Mouse (Mus musculus) intestine, postnatal 0 days (tissue): ENCODE data around the gene Ccdc172. TPM values are rescaled to one million over a fixed set of nuclear protein-coding genes. Genes with fewer than 3 reads are reported as not detected.

Source experiments
- ATAC-seq: fragments of 200-750 bp; cut with Nextera tagmentation; 2 replicates; pipeline ENCODE4 v1.8.0; 2017; ENCODE audit warnings: mild to moderate bottlenecking, moderate TSS enrichment, moderate library complexity
- H3K27ac ChIP-seq: fragments of 300-500 bp; sonication (generic); 2 replicates; pipeline ENCODE4 v1.5.1; 2014; ENCODE audit warnings: mild to moderate bottlenecking, low read depth, low read length, moderate library complexity
- H3K27me3 ChIP-seq: fragments of 300-500 bp; sonication (generic); replicated peaks from 2 replicates; pipeline ENCODE4 v1.6.1; 2014; ENCODE audit warnings: low read length, mixed read lengths; ENCODE audit not compliant: control insufficient read depth, insufficient read depth
- H3K36me3 ChIP-seq: fragments of 300-500 bp; sonication (generic); 2 replicates; pipeline ENCODE4 v1.6.1; 2014; ENCODE audit warnings: mild to moderate bottlenecking, moderate library complexity; ENCODE audit not compliant: control insufficient read depth, insufficient read depth
- H3K4me1 ChIP-seq: fragments of 300-500 bp; sonication (generic); replicated peaks from 2 replicates; pipeline ENCODE4 v1.6.1; 2014; ENCODE audit warnings: antibody characterized with exemption, low read length, mixed read lengths; ENCODE audit not compliant: control insufficient read depth, insufficient read depth
- H3K4me2 ChIP-seq: fragments of 300-500 bp; sonication (generic); replicated peaks from 2 replicates; pipeline ENCODE4 v1.6.1; 2014; ENCODE audit warnings: low read depth, mild to moderate bottlenecking, moderate library complexity
- H3K4me3 ChIP-seq: fragments of 300-500 bp; sonication (generic); 2 replicates; pipeline ENCODE4 v1.5.1; 2014; ENCODE audit warnings: low read depth, low read length
- H3K9ac ChIP-seq: fragments of 300-500 bp; sonication (generic); 2 replicates; pipeline ENCODE4 v1.6.1; 2014; ENCODE audit warnings: mild to moderate bottlenecking, low read depth, low read length
- H3K9me3 ChIP-seq: fragments of 300-500 bp; sonication (generic); 2 replicates; pipeline ENCODE4 v1.6.1; 2016; ENCODE audit warnings: mixed run types; ENCODE audit not compliant: control insufficient read depth
- CTCF ChIP-seq: sonication (generic); IDR thresholded peaks from 2 replicates; pipeline ENCODE4 v1.5.1; 2016; ENCODE audit warnings: low read depth, mild to moderate bottlenecking, control low read depth, antibody characterized with exemption, moderate library complexity
- WGBS: fragments of 180-500 bp; shearing (Covaris S2); extraction: QIAGEN DNeasy Blood & Tissue Kit; methylation state at CpG from one replicate; pipeline ENCODE4 v1.1.7; 2014; 5-methylcytosine and 5-hydroxymethylcytosine counted together
- polyA plus RNA-seq: library from polyadenylated mRNA; unstranded; fragments of >200 nt; fragmentation: Nextera tagmentation; extraction: Ambion mirVana; gene quantifications from 2 replicates; pipeline ENCODE4 v1.2.1, GENCODE M21; 2015

The Ccdc172 gene
- polyA plus RNA-seq, 1 experiment from 2014 or later: not detected

- Histone ChIP-seq H3K27ac (no peak overlapping the region), H3K9me3 (no peaks in the 10 kb centered on the region), H3K27me3 (no peaks in the 10 kb centered on the region), H3K4me3 (no peak overlapping the region), H3K4me1 (no peaks in the 10 kb centered on the region), H3K36me3 (no peaks in the 10 kb centered on the region), H3K9ac (no peak overlapping the region), H3K4me2 (no peak overlapping the region)
- ATAC-seq: no peak
- WGBS: 57% methylated on average over 5 of the region's 5 CpGs
- peak; percentile 71 for TF ChIP-seq CTCF
These were observed 46.6 kb downstream of the Ccdc172 start for GRCm38 (mm10) chr19:58558352-58558751.

GRCm38 (mm10) chr19:58562301-58562815, 50.6 kb downstream of the Ccdc172 start:
- Histone ChIP-seq H3K4me1 (no peaks in the 10 kb centered on the region), H3K9ac (no peak overlapping the region), H3K9me3 (no peaks in the 10 kb centered on the region), H3K4me2 (no peak overlapping the region), H3K27me3 (no peaks in the 10 kb centered on the region), H3K27ac (no peak overlapping the region), H3K4me3 (no peak overlapping the region), H3K36me3 (no peaks in the 10 kb centered on the region)
- TF ChIP-seq CTCF: no peak
- no peak for ATAC-seq
- WGBS: 94% methylated on average over 7 of the region's 7 CpGs

- no peak overlapping the region for H3K4me2 ChIP-seq
- H3K9ac ChIP-seq: no peak overlapping the region
- WGBS: 87% methylated on average over 2 of the region's 2 CpGs
- H3K27me3 ChIP-seq: no peaks in the 10 kb centered on the region
- no peaks in the 10 kb centered on the region for H3K36me3 ChIP-seq
- no peaks in the 10 kb centered on the region for H3K4me1 ChIP-seq
- no peaks in the 10 kb centered on the region for H3K9me3 ChIP-seq
- no peak for ATAC-seq
- H3K4me3 ChIP-seq: no peak overlapping the region
- no peak for TF ChIP-seq CTCF
- H3K27ac ChIP-seq: no peak overlapping the region
These were observed 59.8 kb downstream of the Ccdc172 start for GRCm38 (mm10) chr19:58571566-58571965.

- Histone ChIP-seq H3K9me3 (no peaks in the 10 kb centered on the region), H3K4me2 (no peak overlapping the region), H3K4me3 (no peak overlapping the region), H3K4me1 (no peaks in the 10 kb centered on the region), H3K9ac (no peak overlapping the region), H3K27me3 (no peaks in the 10 kb centered on the region), H3K36me3 (no peaks in the 10 kb centered on the region), H3K27ac (no peak overlapping the region)
- no peak for ATAC-seq
- WGBS: 55% methylated on average over 11 of the region's 11 CpGs
- TF ChIP-seq CTCF: no peak
These were observed 60.8 kb downstream of the Ccdc172 start for GRCm38 (mm10) chr19:58572429-58573071.

GRCm38 (mm10) chr19:58573072-58573438, 61.3 kb downstream of the Ccdc172 start:
- no peak for ATAC-seq

GRCm38 (mm10) chr19:58582018-58582417, 70.2 kb downstream of the Ccdc172 start:
- no peak for ATAC-seq
- Histone ChIP-seq H3K27ac (no peak overlapping the region), H3K4me2 (no peak overlapping the region), H3K36me3 (no peaks in the 10 kb centered on the region), H3K9ac (no peak overlapping the region), H3K27me3 (no peaks in the 10 kb centered on the region), H3K4me3 (no peak overlapping the region), H3K9me3 (no peaks in the 10 kb centered on the region), H3K4me1 (no peaks in the 10 kb centered on the region)
- no peak for TF ChIP-seq CTCF
- 35% methylated on average over 7 of the region's 7 CpGs for WGBS

More at GRCm38 (mm10) chr19:58573072-58573438, 61.3 kb downstream of the Ccdc172 start:
- no peaks in the 10 kb centered on the region for H3K4me1 ChIP-seq
- TF ChIP-seq CTCF: no peak
- H3K4me3 ChIP-seq: no peak overlapping the region
- no peak overlapping the region for H3K4me2 ChIP-seq
- H3K36me3 ChIP-seq: no peaks in the 10 kb centered on the region
- WGBS: 82% methylated on average over 3 of the region's 3 CpGs
- no peak overlapping the region for H3K27ac ChIP-seq
- no peaks in the 10 kb centered on the region for H3K27me3 ChIP-seq
- H3K9ac ChIP-seq: no peak overlapping the region
- H3K9me3 ChIP-seq: no peaks in the 10 kb centered on the region
